Mouse (Mus musculus) heart, adult 11 months (tissue): ENCODE data around the gene Gpx8.

Source experiments
- DNase-seq: peaks from one replicate; pipeline ENCODE4 v3.0.0; 2022

The Gpx8 gene

GRCm38 (mm10) chr13:113022467-113022866 lies 23.7 kb downstream of the Gpx8 start:
- DNase-seq = peak; percentile 5

- DNase-seq = peak; percentile 14
Observed at GRCm38 (mm10) chr13:113021521-113021920, 24.7 kb downstream of the Gpx8 start.

GRCm38 (mm10) chr13:113013174-113013953 lies 32.8 kb downstream of the Gpx8 start:
- DNase-seq = peak; percentile 84

GRCm38 (mm10) chr13:113012683-113013082 lies 33.5 kb downstream of the Gpx8 start:
- DNase-seq = peak; percentile 78

GRCm38 (mm10) chr13:113000576-113001318 lies 45.5 kb downstream of the Gpx8 start:
- peak; percentile 22 for DNase-seq

- DNase-seq = no peak
Observed at GRCm38 (mm10) chr13:113000090-113000489, 46.1 kb downstream of the Gpx8 start.

- DNase-seq = peak; percentile 87
Observed at GRCm38 (mm10) chr13:112998427-112999201, 47.6 kb downstream of the Gpx8 start.

- peak; percentile 75 for DNase-seq
Observed at GRCm38 (mm10) chr13:112997369-112997768, 48.8 kb downstream of the Gpx8 start.

- peak; percentile 82 for DNase-seq
Observed at GRCm38 (mm10) chr13:112996407-112996806, 49.8 kb downstream of the Gpx8 start.

- peak; percentile 87 for DNase-seq
Observed at GRCm38 (mm10) chr13:112994191-112994590, 52.0 kb downstream of the Gpx8 start.

GRCm38 (mm10) chr13:112993531-112994152 lies 52.6 kb downstream of the Gpx8 start, which contains the start of gene Mcidas:
Mcidas (plus strand) TSS chr13:112993845.
- DNase-seq = peak; percentile 78
